Comparison of ENCODE assay signal across 9 mouse cellular contexts in genomic region chr2:25850330-25850729, GRCm38 (mm10). TPM values are rescaled to one million over a fixed set of nuclear protein-coding genes. Genes with fewer than 3 reads are reported as not detected.
A peak's percentile ranks its signal among the peaks of the same experiment; 100 is the strongest.
DNase-seq lines count a peak whose midpoint lies in the region; ATAC-seq lines count a peak whose summit lies in the region.
"Had no signal": no experiment of that assay in that cellular context is flagged by ENCODE, and none has a peak within 500 bp of the region (broad histone marks: within the 10 kb centered on the region; RNA-seq: fewer than 3 reads in every experiment).

No protein-coding gene starts in this region.

- no peak overlapping the region for H3K4me2 ChIP-seq in midbrain, embryonic 13.5 days (replicated peaks)
- H3K4me2 ChIP-seq: heart, embryonic 15.5 days had no signal

- no peaks in the 10 kb centered on the region for H3K4me1 ChIP-seq in midbrain, embryonic 10.5 days
- no peaks in the 10 kb centered on the region for H3K4me1 ChIP-seq in midbrain, embryonic 13.5 days (replicated peaks)
- H3K4me1 ChIP-seq: heart, embryonic 15.5 days had no signal

- no peaks in the 10 kb centered on the region for H3K27me3 ChIP-seq in midbrain, embryonic 10.5 days (ENCODE audit: low read depth, poor library complexity, severe bottlenecking)
- H3K27me3 ChIP-seq in midbrain, embryonic 13.5 days, result no peaks in the 10 kb centered on the region

- H3K27ac ChIP-seq in midbrain, embryonic 10.5 days (replicated peaks), result no peak overlapping the region
- H3K27ac ChIP-seq in midbrain, embryonic 13.5 days, result no peak overlapping the region
- H3K27ac ChIP-seq: heart, embryonic 15.5 days had no signal

- no peak overlapping the region for H3K4me3 ChIP-seq in midbrain, embryonic 10.5 days
- no peak overlapping the region for H3K4me3 ChIP-seq in midbrain, embryonic 13.5 days (replicated peaks)
- H3K4me3 ChIP-seq: heart, embryonic 15.5 days had no signal

- peak; percentile 69 for DNase-seq in CD4-positive, CD25-positive, alpha-beta regulatory T cell, adult 2 months (ENCODE audit: low read depth, low spot score)
- peak; percentile 45 for DNase-seq in midbrain, embryonic 10.5 days (ENCODE audit: low spot score)
- DNase-seq in c-Kit-positive CD71-negative TER-119-negative erythroid progenitor cells, embryonic 14.5 days (ENCODE audit: low read depth), result peak; percentile 16
- DNase-seq in gastrocnemius, adult 8-10 months (ENCODE audit: low spot score in 2 of 2), result peak; percentile 11 to 29
- peak; percentile 25 to 32 for DNase-seq in lung, adult 18-20 months
- DNase-seq in spleen, adult 12 weeks (ENCODE audit: low spot score), result peak; percentile 39

- H3K9me3 ChIP-seq in midbrain, embryonic 10.5 days (replicated peaks), result no peaks in the 10 kb centered on the region
- H3K9me3 ChIP-seq in midbrain, embryonic 13.5 days, result no peaks in the 10 kb centered on the region
- H3K9me3 ChIP-seq: heart, embryonic 15.5 days had no signal

- H3K9ac ChIP-seq in midbrain, embryonic 13.5 days (replicated peaks), result no peak overlapping the region
- H3K9ac ChIP-seq: heart, embryonic 15.5 days had no signal

- no peaks in the 10 kb centered on the region for H3K36me3 ChIP-seq in midbrain, embryonic 10.5 days
- H3K36me3 ChIP-seq in midbrain, embryonic 13.5 days, result no peaks in the 10 kb centered on the region
- H3K36me3 ChIP-seq: heart, embryonic 15.5 days had no signal

- no peak for ATAC-seq in CD4-positive, CD25-positive, alpha-beta regulatory T cell, adult 4 months
- ATAC-seq in midbrain, embryonic 13.5 days, result no peak

- 14% methylated on average over 4 of the region's 4 CpGs for WGBS in midbrain, embryonic 10.5 days
- WGBS in midbrain, embryonic 13.5 days, result 14% methylated on average over 4 of the region's 4 CpGs

RNA-seq across cellular contexts. Expression of gene Sohlh1, which starts 3.3 kb away (rescaled TPM):
- under 1 TPM in 1 of 2 experiments, not detected in 1; 0.58 TPM for polyA plus RNA-seq in CD4-positive, CD25-positive, alpha-beta regulatory T cell, adult 4 months (2017; shearing (Covaris generic))
- not detected in 2 replicates for polyA plus RNA-seq in midbrain, embryonic 10.5 days (2016; fragmentation: Nextera tagmentation; extraction: Ambion mirVana)
- not detected in 2 replicates for polyA plus RNA-seq in midbrain, embryonic 13.5 days (2015; fragmentation: Nextera tagmentation; extraction: Ambion mirVana)
- not detected for total RNA-seq in gastrocnemius, adult 8-10 months (2022)
- polyA plus RNA-seq: heart, embryonic 15.5 days had no signal

RNA-seq across cellular contexts. Expression of gene Kcnt1, which starts 13.2 kb away (rescaled TPM):
- under 1 TPM; 0.05 to 0.24 TPM for polyA plus RNA-seq in CD4-positive, CD25-positive, alpha-beta regulatory T cell, adult 4 months (2017; shearing (Covaris generic))
- polyA plus RNA-seq in midbrain, embryonic 10.5 days (2016; fragmentation: Nextera tagmentation; extraction: Ambion mirVana), result 0.41 and 0.49 TPM in 2 replicates
- polyA plus RNA-seq in midbrain, embryonic 13.5 days (2015; fragmentation: Nextera tagmentation; extraction: Ambion mirVana), result 4.4 and 5.9 TPM in 2 replicates
- total RNA-seq in gastrocnemius, adult 8-10 months (2022), result under 1 TPM in 3 of 4 experiments, not detected in 1; 0.10 to 0.31 (median 0.24) TPM
- polyA plus RNA-seq: heart, embryonic 15.5 days had no signal

RNA-seq across cellular contexts. Expression of gene Lcn9, which starts 27.4 kb away (rescaled TPM):
- polyA plus RNA-seq in CD4-positive, CD25-positive, alpha-beta regulatory T cell, adult 4 months (2017; shearing (Covaris generic)), result not detected
- polyA plus RNA-seq in midbrain, embryonic 10.5 days (2016; fragmentation: Nextera tagmentation; extraction: Ambion mirVana), result not detected in 2 replicates
- polyA plus RNA-seq in midbrain, embryonic 13.5 days (2015; fragmentation: Nextera tagmentation; extraction: Ambion mirVana), result not detected in 2 replicates
- total RNA-seq in gastrocnemius, adult 8-10 months (2022), result not detected
- polyA plus RNA-seq: heart, embryonic 15.5 days had no signal

RNA-seq across cellular contexts. Expression of gene Glt6d1, which starts 34.7 kb away (rescaled TPM):
- not detected for polyA plus RNA-seq in CD4-positive, CD25-positive, alpha-beta regulatory T cell, adult 4 months (2017; shearing (Covaris generic))
- not detected in 2 replicates for polyA plus RNA-seq in midbrain, embryonic 10.5 days (2016; fragmentation: Nextera tagmentation; extraction: Ambion mirVana)
- not detected in 2 replicates for polyA plus RNA-seq in midbrain, embryonic 13.5 days (2015; fragmentation: Nextera tagmentation; extraction: Ambion mirVana)
- not detected for total RNA-seq in gastrocnemius, adult 8-10 months (2022)
- polyA plus RNA-seq: heart, embryonic 15.5 days had no signal

Comparison
In these comparisons a context has a peak if more than half of its experiments do, and no peak if none do; other contexts are left out.
1. DNase-seq: peak in every context shown above with its lines; median percentile 69 in CD4-positive, CD25-positive, alpha-beta regulatory T cell, adult 2 months; 45 in midbrain, embryonic 10.5 days; 39 in spleen, adult 12 weeks; 28 in lung, adult 18-20 months; 20 in gastrocnemius, adult 8-10 months; 16 in c-Kit-positive CD71-negative TER-119-negative erythroid progenitor cells, embryonic 14.5 days.